Mouse (Mus musculus): ENCODE data around the gene Itpkb. TPM values are rescaled to one million over a fixed set of nuclear protein-coding genes. Genes with fewer than 3 reads are reported as not detected.

Itpkb gene
- total and polyA plus RNA-seq, 3 experiments, result 3.4 to 9.2 TPM; not detected in 1

DNA sequence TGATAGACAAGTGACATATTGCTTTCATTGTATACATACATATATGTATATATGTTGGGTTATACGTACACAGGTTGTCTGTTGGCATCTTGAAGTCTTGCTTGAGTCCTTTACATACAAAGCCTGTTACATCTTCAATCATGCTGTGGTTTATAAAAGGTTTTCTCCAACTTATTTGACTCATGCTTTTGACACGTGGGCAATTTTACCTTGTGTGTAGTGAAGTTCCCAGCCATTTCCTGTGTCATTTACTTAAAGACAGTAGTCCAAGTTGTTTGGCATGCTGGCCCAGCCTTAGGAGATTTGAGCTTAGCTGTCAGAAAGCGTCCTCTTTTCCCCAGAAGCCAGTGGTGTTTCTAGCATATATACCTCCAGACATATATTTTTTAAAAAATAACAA is 68.2 kb downstream of the Itpkb start:
- no peaks in the 10 kb centered on the region for H3K79me2 ChIP-seq (ENCODE audit: control insufficient read depth, insufficient read depth, low read length, poor library complexity)
- H3K4me3 ChIP-seq (ENCODE audit: control insufficient read depth in 1 of 2, insufficient read depth in 1 of 2, low read depth in 2 of 2, low read length in 2 of 2), result no peak overlapping the region
- peaks cover 0 to 2% of the 10 kb centered on the region in 2 experiments; a peak in 2 of 4 replicates for H3K4me1 ChIP-seq (ENCODE audit: control insufficient read depth in 1 of 2, insufficient read depth in 2 of 2, low read length in 2 of 2)
- no peak overlapping the region for H3K9ac ChIP-seq (ENCODE audit: control insufficient read depth, low read depth, low read length, poor library complexity, severe bottlenecking)
- H3K36me3 ChIP-seq (ENCODE audit: control insufficient read depth in 1 of 2, insufficient read depth in 2 of 2, low read length in 2 of 2), result peaks cover 0 to 2% of the 10 kb centered on the region in 2 experiments; a peak in 2 of 4 replicates
- no peaks in the 10 kb centered on the region for H3K27me3 ChIP-seq (ENCODE audit: control insufficient read depth in 1 of 2, insufficient read depth in 2 of 2, low read length in 2 of 2)
- TF ChIP-seq KAT2A (conservative IDR thresholded peaks at IDR 0.05; ENCODE audit: low read depth, low read length) (no peak), MAX (IDR thresholded peaks at IDR 0.05; ENCODE audit: low read length) (no peak), HCFC1 (IDR thresholded peaks at IDR 0.05; ENCODE audit: low read depth, low read length) (no peak), TBP (IDR thresholded peaks at IDR 0.05; ENCODE audit: low read depth, low read length) (no peak), MYC (IDR thresholded peaks at IDR 0.05; ENCODE audit: low read depth, low read length) (no peak), USF1 (IDR thresholded peaks at IDR 0.05; ENCODE audit: low read depth, low read length) (no peak), TAL1 (IDR thresholded peaks at IDR 0.05; ENCODE audit: low read length) (no peak), EP300 (IDR thresholded peaks at IDR 0.05; ENCODE audit: low read depth in 1 of 2, low read length in 2 of 2) (no peak), ZMIZ1 (IDR thresholded peaks at IDR 0.05; ENCODE audit: low read depth, low read length) (no peak), UBTF (IDR thresholded peaks at IDR 0.05; ENCODE audit: borderline replicate concordance, insufficient read depth, low read depth, low read length) (no peak), RCOR1 (IDR thresholded peaks at IDR 0.05; ENCODE audit: low read depth, low read length) (no peak), POLR2A (IDR thresholded peaks at IDR 0.05; ENCODE audit: control insufficient read depth in 1 of 2, insufficient read depth in 1 of 2, low read depth in 1 of 2, low read length in 2 of 2, poor library complexity in 1 of 2) (no peak), CHD2 (IDR thresholded peaks at IDR 0.05; ENCODE audit: low read length) (no peak), USF2 (IDR thresholded peaks at IDR 0.05; ENCODE audit: borderline replicate concordance in 1 of 2, insufficient read depth in 1 of 2, low read depth in 1 of 2, low read length in 2 of 2) (no peak), BHLHE40 (IDR thresholded peaks at IDR 0.05; ENCODE audit: borderline replicate concordance, low read depth, low read length) (no peak)
- no peak for DNase-seq (ENCODE audit: low read depth, low spot score)
- no peak overlapping the region for H3K27ac ChIP-seq (ENCODE audit: control insufficient read depth, low read depth, low read length)
- H3K9me3 ChIP-seq (replicated peaks; ENCODE audit: insufficient read depth, low read length), result no peaks in the 10 kb centered on the region

DNA sequence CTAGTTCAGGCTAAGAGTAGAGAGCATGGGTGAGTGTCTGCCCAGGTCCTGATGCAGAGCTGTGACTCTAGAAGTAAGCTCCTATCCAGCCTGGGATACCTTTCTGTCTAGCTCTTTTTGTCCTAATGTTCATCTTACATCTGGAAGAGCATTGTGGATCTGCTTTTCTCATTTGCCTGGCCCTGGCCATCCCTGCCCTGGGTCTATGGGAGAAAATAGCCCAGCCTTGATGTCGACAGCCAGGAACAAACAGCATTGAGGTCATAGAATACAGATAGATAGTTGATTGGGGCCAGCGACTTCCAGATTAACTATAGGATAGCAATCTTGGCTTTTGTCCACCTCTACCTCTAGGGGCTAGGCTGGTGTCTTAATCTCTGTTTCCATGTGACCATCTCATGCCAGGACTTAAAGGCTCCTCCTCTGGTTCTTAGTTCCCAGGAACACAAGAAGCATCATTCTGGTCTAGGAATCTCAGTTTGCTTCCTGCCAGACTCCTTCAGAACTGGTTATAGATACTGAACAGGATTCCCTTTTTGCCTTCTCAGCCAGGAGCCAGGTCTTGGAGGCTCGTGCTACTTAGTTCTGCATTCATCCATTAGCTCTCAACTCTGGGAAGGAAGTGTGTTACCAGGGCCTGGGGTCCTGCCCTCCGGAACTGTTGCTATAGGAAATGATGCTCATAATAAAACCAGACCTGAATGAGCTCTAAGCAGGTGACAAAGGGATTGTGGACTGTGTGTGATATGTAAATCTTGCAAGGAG is 70.6 kb downstream of the Itpkb start:
- DNase-seq (ENCODE audit: low read depth, low spot score), result no peak
- H3K79me2 ChIP-seq (ENCODE audit: control insufficient read depth, insufficient read depth, low read length, poor library complexity), result no peaks in the 10 kb centered on the region
- TF ChIP-seq BHLHE40 (IDR thresholded peaks at IDR 0.05; ENCODE audit: borderline replicate concordance, low read depth, low read length) (no peak), ETS1 (IDR thresholded peaks at IDR 0.05; ENCODE audit: low read depth, low read length) (no peak)
- no peak overlapping the region for H3K4me3 ChIP-seq (ENCODE audit: control insufficient read depth in 1 of 2, insufficient read depth in 1 of 2, low read depth in 2 of 2, low read length in 2 of 2)
- no peaks in the 10 kb centered on the region for H3K36me3 ChIP-seq (ENCODE audit: control insufficient read depth in 1 of 2, insufficient read depth in 2 of 2, low read length in 2 of 2)
- H3K9me3 ChIP-seq (replicated peaks; ENCODE audit: insufficient read depth, low read length), result no peaks in the 10 kb centered on the region
- H3K27ac ChIP-seq (ENCODE audit: control insufficient read depth, low read depth, low read length), result no peak overlapping the region
- H3K9ac ChIP-seq (ENCODE audit: control insufficient read depth, low read depth, low read length, poor library complexity, severe bottlenecking), result no peak overlapping the region
- H3K27me3 ChIP-seq (ENCODE audit: control insufficient read depth in 1 of 2, insufficient read depth in 2 of 2, low read length in 2 of 2), result no peaks in the 10 kb centered on the region
- H3K4me1 ChIP-seq (ENCODE audit: control insufficient read depth in 1 of 2, insufficient read depth in 2 of 2, low read length in 2 of 2), result no peaks in the 10 kb centered on the region

Data from MEL (cell line).